Mouse (Mus musculus) spleen, postnatal 36 days (tissue): ENCODE data around the gene Chd6.
"Not testable (repeated sequence)": the region's sequence is repeated elsewhere in the genome, so short reads cannot be mapped to it uniquely, and the experiment has no call there.

Experiments used
- DNase-seq, 2 experiments: peaks; one replicate each; pipeline ENCODE4 v3.0.0; 2022; ENCODE audit warnings: low spot score in 2 of 2, mixed read lengths in 1 of 2

Gene Chd6

DNA sequence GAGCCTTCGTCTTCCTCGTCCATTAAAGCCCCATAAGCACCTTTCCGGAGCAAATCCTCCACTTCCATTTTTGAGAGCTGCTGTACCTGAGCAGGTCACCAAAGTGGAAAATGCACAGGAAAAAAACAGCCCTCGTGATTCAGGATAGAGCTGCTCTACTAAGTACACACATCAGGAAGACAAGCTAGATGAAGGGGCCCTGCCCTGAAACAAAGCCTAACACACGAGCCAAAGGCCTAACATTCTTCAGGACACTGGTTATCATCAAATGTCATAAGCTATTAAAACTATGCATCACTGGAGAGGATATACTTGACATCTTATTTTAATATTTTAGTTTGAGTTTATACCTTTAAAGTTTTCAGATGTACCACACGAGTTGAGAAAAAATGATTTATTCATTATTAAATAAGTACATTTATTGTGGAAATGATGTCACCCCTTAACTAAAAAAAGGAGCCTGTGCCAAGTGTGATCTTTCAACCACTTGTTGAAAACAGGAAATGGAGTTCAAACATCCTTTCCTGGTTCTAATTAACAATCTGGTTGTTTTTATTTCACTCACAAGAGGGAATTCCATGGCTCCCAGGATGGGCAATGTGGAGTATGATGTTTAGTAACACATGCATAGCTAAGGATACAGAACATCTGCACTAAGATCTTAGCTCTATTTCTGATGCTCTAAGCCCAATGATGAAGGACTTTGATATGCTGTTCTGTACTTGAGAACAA is 118.4 kb downstream of the Chd6 start:
- no peak for DNase-seq

DNA sequence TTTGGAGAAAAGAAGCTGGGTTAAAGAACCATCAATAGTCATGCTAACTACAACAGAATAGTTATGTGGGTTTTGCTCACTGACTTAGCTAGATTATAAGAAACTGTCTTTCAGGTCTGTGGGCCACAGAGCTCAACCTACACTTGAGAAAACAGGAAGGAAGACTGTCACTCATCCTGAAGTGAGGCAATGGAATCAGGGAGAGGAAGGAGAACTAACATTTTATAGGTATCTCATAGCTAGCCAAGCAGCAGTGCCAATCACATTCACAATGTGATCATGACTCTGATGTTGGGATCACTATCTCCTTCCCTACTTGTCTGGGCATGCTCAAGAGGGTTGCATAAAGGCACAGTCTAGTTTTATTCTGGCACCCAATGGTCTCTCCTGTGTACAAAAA is 121.4 kb downstream of the Chd6 start:
- no peak for DNase-seq

DNA sequence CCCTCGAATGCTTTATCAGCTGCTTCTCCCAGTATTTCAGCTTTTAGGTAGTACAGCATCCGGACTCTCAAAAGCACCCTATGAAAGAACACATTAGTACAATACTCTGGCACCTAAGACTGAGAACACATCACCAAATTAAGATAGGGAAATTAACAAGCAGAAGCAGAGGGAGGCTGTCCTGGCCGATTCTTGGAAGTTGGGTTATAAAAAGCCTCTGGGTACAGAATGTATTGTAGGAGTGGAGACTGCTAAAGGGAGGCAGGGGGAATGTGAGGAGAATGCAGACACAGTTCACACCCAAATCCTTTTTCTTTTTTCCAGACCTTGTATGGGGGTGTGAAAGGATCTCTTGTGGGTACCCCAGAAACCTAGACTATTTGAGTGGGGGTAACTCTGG is 126.2 kb downstream of the Chd6 start:
- DNase-seq = no peak

DNA sequence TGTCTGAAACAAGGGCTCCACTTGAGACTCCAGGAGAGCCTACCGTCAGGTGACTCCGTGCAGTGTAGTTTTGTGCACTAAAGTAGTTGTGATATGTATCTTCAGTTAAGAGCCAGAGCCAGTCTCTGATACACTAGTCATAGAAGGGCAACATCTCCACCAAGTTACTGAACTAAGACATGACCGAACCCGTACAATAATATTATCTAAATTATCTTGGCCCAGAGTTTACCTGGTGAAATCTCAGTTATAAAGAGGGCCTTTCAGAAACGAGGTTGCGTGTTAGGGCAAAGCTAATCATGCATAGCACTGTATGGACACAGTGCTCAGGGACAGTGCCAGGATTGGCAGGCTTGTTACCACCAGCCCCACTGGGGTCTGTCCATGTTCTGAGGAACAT is 127.1 kb downstream of the Chd6 start:
- DNase-seq = no peak

DNA sequence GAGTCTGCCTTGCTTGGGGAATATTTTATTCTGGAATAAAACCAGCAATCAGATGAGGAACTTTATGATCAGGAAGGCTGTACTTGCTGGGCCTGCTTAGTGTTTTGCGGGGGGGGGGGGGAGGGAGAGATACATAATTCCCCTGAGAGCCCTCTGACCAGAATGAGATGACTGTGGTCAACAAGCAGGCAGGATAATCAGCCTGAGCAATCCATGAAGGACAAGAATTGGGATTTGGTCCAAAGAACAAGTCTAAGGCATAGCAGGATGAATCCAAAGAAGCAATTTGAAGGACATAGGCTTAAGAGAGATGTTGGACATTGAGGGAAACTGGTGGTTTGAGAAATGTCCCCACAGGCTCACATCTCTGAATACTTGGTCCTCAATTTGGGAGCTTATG is 130.2 kb downstream of the Chd6 start:
- DNase-seq = no peak

DNA sequence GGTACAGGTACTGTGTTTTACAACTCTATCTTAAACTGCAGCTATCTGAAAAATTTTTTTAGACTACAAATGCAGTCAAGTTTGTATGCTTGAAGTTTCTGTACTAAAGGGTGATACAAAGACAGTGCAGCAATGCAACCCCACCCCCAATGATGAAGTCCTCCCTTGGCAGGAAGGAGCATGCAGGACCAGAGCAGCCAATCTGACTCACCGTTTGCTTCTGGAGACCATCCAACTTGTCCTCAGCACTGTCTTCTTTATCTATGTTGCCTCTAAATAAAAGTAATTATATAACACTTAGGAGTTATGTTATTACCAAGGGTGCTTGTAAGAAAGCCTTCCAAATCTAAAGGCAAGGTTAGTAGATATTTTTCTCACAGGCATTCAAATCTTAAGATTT is 131.6 kb downstream of the Chd6 start:
- DNase-seq = no peak

DNA sequence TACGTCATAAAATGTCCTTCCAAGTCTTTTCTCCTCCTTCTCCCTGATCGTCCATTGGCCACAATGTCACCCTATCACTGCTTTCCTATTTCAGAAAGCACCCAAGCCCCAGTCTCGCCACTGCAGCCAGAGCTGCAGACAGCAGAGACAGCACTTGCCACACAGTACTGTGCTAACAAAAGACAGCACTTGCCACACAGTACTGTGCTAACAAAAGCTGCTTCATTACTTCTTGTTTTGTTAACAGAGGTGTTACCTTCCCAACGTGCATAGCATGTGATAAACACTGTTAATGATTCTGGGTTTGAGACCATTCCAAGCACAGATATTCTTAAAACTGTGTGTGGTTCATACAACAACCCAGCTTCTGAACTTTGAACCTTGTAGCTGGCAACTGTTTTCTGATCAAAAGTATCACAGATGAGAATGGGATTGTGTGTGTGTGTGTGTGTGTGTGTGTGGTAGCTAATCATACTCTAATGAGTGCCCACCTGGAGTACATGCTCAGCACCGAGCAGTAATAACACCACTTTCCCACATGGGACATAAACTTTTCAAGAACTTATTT is 135.1 kb downstream of the Chd6 start:
- DNase-seq = no peak

DNA sequence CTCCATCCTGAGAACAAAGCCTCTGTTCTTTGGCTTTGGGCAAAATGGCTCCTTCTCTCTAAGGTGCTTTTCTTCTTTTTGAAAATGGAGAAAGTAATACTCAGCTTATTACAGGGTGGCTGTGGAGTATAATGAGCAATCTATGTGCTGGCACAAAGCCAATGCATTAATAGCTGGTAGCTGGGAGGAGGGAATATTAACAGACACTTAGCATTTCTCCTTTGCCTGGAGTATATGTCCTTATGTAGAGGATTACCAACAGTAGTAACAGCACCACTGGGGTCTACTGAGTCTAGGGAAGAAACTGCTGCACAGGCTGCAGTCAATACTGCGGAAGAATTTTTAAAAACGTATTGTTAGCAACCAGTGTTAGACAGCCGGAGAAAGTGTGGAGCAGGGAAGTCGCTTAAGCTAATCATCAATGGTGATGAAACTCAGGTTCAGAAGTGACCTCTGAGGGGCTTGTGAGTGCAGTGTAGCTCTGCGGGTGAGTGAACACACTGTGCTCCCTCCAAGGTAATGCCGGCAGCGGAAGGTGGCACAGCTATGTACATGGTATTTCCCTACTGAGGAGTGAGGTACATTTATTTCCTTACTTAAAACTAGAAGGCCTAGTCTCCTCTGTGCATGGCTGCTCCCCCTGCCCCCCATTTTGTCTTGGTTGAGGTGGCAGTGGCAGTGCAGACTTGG is 136.6 kb downstream of the Chd6 start:
- no peak for DNase-seq

DNA sequence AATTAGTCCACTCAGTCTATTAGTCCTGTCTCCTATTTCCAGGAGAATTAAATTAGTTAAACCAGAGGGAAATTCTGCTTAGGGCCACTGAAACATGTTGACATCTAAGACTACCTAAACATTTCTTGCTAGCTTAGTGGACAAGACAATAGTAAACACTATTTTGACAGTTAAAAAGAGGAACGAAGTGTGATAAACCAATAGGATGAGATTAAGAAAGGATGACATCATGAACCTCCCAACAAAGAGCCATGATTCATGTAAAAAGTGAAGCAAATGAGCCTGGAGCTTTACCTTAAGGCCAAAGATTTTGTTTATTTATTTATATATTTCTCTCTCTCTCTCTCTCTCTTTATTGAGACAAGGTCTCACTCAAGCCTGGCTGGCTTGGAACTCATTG is 146.7 kb downstream of the Chd6 start:
- DNase-seq = no peak

DNA sequence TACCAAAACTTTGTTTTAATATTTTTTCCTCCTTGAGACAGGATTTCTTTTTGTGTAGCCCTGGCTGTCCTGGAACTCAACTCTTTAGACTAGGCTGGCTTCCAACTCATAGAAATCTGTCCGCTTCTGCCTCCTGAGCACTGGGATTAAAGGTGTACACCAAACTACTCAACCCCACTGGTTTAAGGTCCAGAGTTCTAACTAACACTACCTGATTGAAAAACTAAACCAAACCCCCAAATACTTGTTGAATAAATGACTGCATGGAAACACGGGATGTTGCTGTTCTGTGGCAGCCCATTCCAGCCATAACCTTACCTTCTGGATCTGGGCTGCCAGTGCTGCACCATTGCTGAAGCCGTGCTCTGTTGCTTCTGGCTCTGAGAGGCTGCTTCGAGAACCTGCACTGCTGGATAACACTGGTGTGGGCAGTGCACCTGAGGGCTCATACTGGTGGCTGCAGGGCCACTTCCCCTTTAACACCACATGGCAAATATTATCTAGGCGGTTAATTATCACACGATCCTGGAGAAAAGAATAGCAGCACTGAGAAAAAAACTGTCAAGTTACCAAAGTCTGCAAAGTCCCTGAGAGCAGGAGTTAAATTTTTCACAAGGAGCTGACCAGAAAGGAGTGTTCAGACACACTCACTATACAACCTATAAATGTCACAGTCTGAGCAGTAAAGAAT is 147.8 kb downstream of the Chd6 start:
- DNase-seq = no peak

DNA sequence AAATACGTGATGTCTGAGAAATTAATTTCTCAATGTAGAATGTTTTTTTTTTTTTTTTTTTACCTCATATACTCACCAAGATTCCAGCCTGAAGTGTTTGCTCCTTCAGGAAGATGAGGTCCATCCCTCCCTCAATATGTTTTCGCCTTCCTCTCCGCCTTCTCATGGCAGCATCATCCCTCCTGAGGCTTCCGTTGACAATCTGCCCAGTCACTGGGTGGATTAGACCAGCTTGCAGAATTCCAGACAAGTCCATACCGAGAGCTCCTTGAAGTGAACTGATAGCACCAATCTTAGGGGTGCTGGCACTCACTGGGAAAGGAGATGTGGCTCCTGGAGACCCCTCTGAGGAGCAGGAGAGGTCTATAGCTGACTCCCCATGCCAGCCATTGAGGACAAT is 149.0 kb downstream of the Chd6 start:
- DNase-seq = no peak

DNA sequence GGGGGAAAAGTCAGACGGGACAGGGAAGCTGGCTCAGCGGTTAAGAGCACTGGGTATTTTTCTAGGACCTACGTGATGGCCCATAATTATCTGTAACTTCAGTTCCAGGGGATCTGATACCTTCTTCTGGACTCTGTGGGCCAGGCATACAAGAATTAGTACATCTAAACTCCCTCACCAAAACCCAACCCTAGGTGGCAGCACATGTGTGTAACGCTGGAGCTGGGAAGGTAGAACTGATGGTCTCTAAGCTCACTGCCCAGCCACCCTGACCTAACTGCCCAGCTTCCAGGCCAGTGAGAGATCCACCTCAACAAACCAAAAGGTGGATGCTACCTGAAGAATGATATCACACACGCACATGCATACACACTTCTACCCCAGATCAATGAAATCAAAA is 150.1 kb downstream of the Chd6 start:
- no peak for DNase-seq

DNA sequence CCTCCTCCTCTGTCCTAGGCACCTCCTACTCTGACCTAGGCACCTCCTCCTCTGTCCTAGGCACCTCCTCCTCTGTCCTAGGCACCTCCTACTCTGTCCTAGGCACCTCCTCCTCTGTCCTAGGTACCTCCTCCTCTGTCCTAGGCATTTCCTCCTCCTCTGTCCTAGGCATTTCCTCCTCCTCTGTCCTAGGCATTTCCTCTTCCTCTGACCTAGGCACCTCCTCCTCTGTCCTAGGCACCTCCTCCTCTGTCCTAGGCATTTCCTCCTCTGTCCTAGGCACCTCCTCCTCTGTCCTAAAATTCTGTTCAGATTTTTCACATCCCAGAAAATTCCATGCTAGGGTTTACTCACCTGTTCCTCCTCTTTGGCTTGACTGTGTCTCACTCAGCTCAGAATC is 151.1 kb downstream of the Chd6 start:
- not testable (repeated sequence) for DNase-seq

DNA sequence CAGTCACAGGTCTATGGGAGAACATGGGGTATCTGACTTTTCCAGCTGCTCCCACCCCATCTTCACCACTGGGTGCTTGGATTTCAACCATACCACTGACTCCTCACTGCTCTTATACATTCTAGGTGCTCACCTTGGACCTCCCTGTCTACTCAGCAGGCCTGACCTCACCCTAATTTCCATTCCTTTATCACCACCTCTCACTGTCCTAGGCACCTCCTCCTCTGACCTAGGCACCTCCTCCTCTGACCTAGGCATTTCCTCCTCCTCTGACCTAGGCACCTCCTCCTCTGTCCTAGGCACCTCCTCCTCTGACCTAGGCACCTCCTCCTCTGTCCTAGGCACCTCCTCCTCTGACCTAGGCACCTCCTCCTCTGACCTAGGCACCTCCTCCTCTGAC is 151.6 kb downstream of the Chd6 start:
- not testable (repeated sequence) for DNase-seq

DNA sequence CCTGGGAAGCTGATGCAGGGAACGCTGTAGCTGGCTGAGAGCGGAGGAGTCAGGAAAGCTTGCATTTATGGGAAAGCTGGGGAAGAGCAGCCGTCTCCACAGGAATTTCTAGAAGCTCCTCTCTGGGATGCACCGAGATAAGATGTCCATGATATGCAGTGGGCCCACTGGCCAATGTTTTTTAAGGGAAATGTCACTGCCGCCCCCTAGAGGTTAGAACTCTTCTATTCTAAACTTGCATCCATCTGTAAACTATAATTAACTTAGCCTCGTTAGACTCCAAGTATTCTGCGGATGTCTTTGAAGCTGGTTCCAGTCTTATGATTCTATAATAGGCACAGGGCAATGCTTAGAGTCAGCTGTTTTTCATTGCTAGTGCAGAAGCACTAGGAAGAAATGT is 153.5 kb downstream of the Chd6 start:
- no peak for DNase-seq

DNA sequence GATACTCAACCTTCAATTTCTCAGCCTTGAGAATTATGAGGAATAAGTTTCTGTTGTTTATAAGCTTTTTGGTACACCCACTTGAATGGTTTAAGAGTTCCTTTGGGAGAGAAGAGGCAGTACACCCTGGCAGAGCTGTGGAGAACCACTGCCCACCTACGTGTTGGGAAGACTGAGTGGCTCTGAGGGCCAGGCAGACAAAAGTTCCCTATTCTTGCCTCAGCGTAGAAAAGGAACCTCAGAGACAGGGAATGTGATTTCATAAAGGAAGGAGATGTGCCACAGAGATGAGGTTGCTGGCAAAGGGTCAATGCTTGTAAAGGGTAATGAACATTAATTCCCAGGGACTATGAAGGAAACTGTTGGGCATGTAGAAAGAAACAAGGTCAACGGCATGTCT is 154.3 kb downstream of the Chd6 start:
- DNase-seq = no peak

DNA sequence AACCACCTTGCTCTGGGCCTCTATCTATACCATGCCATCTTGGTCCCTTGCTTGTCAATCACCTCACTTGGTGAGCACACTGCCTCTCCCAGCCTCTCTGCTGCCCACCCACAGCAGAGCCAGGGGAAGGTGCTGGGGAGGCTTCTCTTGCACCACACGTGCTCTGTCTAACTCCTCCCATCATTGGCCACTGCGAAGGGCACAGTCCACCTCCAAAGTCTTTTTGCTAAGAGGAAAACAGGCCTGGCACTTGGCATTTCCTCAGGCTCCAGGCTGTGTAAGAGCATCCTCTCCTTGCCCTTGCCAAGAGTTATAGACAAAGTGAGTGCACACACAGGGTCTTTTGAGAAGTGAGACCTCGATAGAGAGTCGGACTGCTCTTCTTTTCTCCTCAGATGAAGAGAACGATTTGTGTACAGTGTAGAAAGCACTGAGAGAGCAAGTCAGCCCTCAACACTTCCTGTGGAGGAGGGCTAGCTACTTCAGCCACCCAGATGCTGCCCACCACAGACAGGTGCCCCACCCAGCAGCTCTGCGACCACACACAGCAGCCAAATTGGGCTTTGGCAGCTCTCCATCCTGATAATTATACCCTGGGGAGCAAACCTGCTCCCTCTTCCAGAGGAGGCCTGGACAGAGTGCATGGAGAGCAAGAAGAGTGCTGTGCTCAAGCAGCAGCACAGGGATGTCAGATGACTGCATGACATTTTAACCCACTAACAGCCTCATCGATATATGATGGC is 155.6 kb downstream of the Chd6 start:
- no peak for DNase-seq

DNA sequence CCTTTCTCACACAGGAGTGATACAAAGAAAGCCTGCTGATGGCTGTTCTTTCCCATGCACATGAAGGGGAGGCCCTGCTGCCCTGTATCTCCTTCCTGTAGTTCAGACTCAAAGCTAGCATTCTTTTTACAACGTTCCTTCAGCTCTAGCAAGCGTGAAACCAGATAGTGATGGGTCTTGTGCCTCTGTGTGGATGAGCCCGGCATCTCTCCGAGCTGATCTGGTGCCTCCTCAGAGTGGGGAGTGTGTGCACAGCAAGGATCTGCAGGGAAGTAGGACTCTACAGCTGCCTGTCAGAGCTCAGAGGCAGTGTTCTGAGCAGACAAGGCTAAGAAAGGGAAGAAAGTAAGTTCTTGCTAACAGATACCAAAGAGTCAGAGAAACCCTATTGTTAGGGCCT is 157.3 kb downstream of the Chd6 start:
- no peak for DNase-seq

DNA sequence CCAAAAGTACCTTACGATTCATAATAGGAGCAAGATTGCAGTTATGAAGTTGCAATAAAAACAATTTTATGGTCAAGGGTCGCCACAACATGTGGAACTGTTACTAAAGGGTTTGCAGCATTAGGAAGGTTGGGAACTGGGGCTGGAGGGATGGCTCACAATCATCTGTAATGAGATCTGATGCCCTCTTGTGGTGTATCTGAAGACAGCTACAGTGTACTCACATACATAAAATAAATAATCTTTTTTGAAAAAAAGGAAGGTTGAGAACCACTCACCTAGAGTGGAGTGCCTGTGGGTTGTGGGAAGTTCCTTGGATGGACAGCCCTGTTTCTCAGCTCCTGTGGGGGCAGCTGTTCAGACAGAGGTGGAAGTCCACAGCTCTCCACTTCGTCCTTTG is 166.4 kb downstream of the Chd6 start:
- DNase-seq = no peak

DNA sequence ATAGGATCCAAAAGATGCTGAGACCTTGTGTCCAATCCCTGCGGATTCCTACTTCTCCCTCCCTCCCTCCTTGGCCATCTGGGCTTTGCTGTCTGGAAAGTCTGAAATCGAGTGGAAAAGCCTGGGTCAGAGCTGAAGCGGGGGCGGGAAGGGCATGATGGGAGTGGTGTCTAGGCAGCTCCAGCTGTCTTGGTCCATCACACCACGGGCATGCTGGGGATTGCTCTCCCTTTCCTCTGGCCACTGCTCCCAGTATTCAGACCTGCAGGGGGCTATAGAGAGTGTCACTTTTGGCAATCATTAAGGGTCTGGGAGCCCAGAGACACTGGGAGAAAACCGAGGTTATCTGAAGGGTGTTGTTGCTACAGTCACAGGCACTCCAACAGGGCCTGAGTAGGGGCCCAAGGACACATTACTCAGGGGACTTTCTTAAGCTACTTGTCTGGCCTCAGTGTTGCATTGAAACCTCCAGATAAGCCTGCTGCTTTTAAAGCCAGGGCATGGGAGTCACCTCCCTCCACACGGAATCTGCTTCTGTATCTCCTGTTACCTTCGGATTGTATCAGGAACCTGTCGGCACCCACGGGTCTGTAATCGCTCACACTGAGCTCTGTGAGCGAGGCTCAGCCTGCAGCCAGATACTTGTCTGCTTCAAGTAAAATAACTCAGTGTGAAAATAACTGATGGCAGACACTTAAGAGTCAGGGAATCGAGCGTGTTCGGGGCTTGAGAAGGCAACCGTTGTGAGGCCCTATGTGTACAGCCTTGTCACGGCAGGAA is 167.8 kb downstream of the Chd6 start:
- DNase-seq = no peak

DNA sequence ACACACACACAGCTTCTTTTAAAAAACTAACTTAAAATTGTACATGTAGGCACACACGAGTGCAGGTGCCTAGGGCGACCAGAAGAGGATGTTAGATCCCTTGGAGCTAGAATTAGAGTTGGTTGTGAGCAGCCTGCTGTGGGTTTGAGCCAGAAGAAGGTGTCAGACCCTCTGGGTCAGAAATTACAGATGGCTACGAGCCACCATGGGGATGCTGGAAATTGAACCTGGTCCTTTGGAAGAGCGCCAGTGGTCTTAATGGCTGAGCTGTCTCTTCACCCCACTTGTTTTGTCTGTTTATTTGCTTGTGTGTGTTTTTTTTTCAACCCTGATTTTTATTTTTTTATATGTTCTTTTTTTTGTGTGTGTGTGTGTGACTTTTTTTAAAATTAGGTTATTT is 174.4 kb downstream of the Chd6 start:
- DNase-seq = no peak
